Mouse (Mus musculus) forebrain, embryonic 11.5 days (tissue): ENCODE data around the gene Hnrnpab. TPM values are rescaled to one million over a fixed set of nuclear protein-coding genes. Genes with fewer than 3 reads are reported as not detected.

Experiments used
- ATAC-seq: fragments of 200-750 bp; cut with Nextera tagmentation; replicated peaks from 2 replicates; pipeline ENCODE4 v1.8.0; 2017; ENCODE audit warnings: moderate TSS enrichment; ENCODE audit not compliant: low FRiP score
- DNase-seq: peaks from one replicate; pipeline ENCODE4 v3.0.0-alpha.2; 2017; ENCODE audit warnings: low spot score
- H3K27ac ChIP-seq: fragments of 300-500 bp; sonication (generic); 2 replicates; pipeline ENCODE4 v1.5.1; 2014; ENCODE audit warnings: low read depth, low read length
- H3K27me3 ChIP-seq: fragments of 300-500 bp; sonication (generic); 2 replicates; pipeline ENCODE4 v1.6.1; 2014; ENCODE audit warnings: mild to moderate bottlenecking, low read length, mixed read lengths; ENCODE audit not compliant: control insufficient read depth, insufficient read depth
- H3K36me3 ChIP-seq: fragments of 300-500 bp; sonication (generic); 2 replicates; pipeline ENCODE4 v1.6.1; 2014; ENCODE audit warnings: mild to moderate bottlenecking, low read length, moderate library complexity, mixed read lengths; ENCODE audit not compliant: control insufficient read depth, insufficient read depth
- H3K4me1 ChIP-seq: fragments of 300-500 bp; sonication (generic); replicated peaks from 2 replicates; pipeline ENCODE4 v1.6.1; 2014; ENCODE audit warnings: low read length, mixed read lengths; ENCODE audit not compliant: control insufficient read depth, insufficient read depth
- H3K4me2 ChIP-seq: fragments of 300-500 bp; sonication (generic); 2 replicates; pipeline ENCODE4 v1.6.1; 2014; ENCODE audit warnings: low read depth, mild to moderate bottlenecking, low read length, moderate library complexity, mixed read lengths; ENCODE audit not compliant: severe bottlenecking
- H3K4me3 ChIP-seq: fragments of 300-500 bp; sonication (generic); 2 replicates; pipeline ENCODE4 v1.5.1; 2014; ENCODE audit warnings: low read depth, low read length
- H3K9ac ChIP-seq: fragments of 300-500 bp; sonication (generic); 2 replicates; pipeline ENCODE4 v1.6.1; 2014; ENCODE audit warnings: low read length
- H3K9me3 ChIP-seq: fragments of 300-500 bp; sonication (generic); 2 replicates; pipeline ENCODE4 v1.6.1; 2016; ENCODE audit warnings: low read length, mixed read lengths; ENCODE audit not compliant: control insufficient read depth
- WGBS: fragments of 180-500 bp; shearing (Covaris S2); extraction: QIAGEN DNeasy Blood & Tissue Kit; methylation state at CpG from one replicate; pipeline ENCODE4 v1.1.7; 2014; 5-methylcytosine and 5-hydroxymethylcytosine counted together
- polyA plus RNA-seq: library from polyadenylated mRNA; unstranded; fragments of >200 nt; fragmentation: Nextera tagmentation; extraction: Ambion mirVana; gene quantifications from 2 replicates; pipeline ENCODE4 v1.2.1, GENCODE M21; 2014

Hnrnpab gene
- polyA plus RNA-seq, 1 experiment from 2014 or later: 830 TPM

GRCm38 (mm10) chr11:51593849-51594248, 12.8 kb downstream of the Hnrnpab start:
- H3K4me1 ChIP-seq: no peaks in the 10 kb centered on the region
- WGBS: 94% methylated on average over 6 of the region's 6 CpGs
- no peak overlapping the region for H3K27ac ChIP-seq
- H3K4me2 ChIP-seq: no peak overlapping the region
- H3K9ac ChIP-seq: no peak overlapping the region
- H3K36me3 ChIP-seq: peaks cover 41% of the 10 kb centered on the region
- no peaks in the 10 kb centered on the region for H3K9me3 ChIP-seq
- DNase-seq (no peak), ATAC-seq (no peak)
- H3K4me3 ChIP-seq: no peak overlapping the region
- H3K27me3 ChIP-seq: no peaks in the 10 kb centered on the region

- H3K4me1 ChIP-seq: no peaks in the 10 kb centered on the region
- no peak overlapping the region for H3K4me3 ChIP-seq
- 94% methylated on average over 4 of the region's 4 CpGs for WGBS
- H3K9ac ChIP-seq: no peak overlapping the region
- peaks cover 39% of the 10 kb centered on the region for H3K36me3 ChIP-seq
- no peaks in the 10 kb centered on the region for H3K27me3 ChIP-seq
- no peak overlapping the region for H3K27ac ChIP-seq
- peak; percentile 47 for DNase-seq
- H3K9me3 ChIP-seq: no peaks in the 10 kb centered on the region
- ATAC-seq: no peak
- no peak overlapping the region for H3K4me2 ChIP-seq
Measured at GRCm38 (mm10) chr11:51593368-51593767, 13.3 kb downstream of the Hnrnpab start.

DNA sequence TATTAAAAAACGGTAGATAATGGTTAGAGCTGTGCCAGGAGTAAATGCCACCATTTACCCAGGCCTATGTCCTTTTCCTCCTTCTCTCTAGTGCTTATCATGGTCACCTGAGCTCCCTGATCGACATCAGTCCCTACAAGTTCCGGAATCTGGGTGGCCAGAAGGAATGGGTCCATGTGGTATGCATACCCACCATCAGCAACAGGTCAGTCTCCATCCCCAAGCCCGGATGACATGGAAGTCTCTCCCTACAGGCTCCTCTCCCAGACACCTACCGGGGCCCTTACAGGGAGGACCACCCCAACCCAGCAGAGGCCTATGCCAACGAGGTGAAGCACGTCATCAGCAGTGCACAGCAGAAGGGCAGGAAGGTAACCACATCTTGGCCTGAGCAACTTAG, 14.7 kb downstream of the Hnrnpab start:
- no peaks in the 10 kb centered on the region for H3K9me3 ChIP-seq
- peaks cover 43% of the 10 kb centered on the region for H3K36me3 ChIP-seq
- H3K27ac ChIP-seq: no peak overlapping the region
- no peak overlapping the region for H3K4me2 ChIP-seq
- DNase-seq (peak; percentile 53), ATAC-seq (no peak)
- H3K27me3 ChIP-seq: no peaks in the 10 kb centered on the region
- no peaks in the 10 kb centered on the region for H3K4me1 ChIP-seq
- no peak overlapping the region for H3K9ac ChIP-seq
- 93% methylated on average over 7 of the region's 7 CpGs for WGBS
- H3K4me3 ChIP-seq: no peak overlapping the region

- no peaks in the 10 kb centered on the region for H3K27me3 ChIP-seq
- DNase-seq: no peak
- no peak overlapping the region for H3K9ac ChIP-seq
- H3K9me3 ChIP-seq: no peaks in the 10 kb centered on the region
- H3K4me3 ChIP-seq: no peak overlapping the region
- H3K4me1 ChIP-seq: no peaks in the 10 kb centered on the region
- WGBS: 90% methylated on average over 7 of the region's 7 CpGs
- no peak for ATAC-seq
- H3K4me2 ChIP-seq: no peak overlapping the region
- H3K27ac ChIP-seq: no peak overlapping the region
- H3K36me3 ChIP-seq: peaks cover 45% of the 10 kb centered on the region
Measured at GRCm38 (mm10) chr11:51591168-51591567, 15.5 kb downstream of the Hnrnpab start.

- H3K36me3 ChIP-seq: peaks cover 44% of the 10 kb centered on the region
- ATAC-seq: no peak
- H3K9me3 ChIP-seq: no peaks in the 10 kb centered on the region
- peaks cover 2% of the 10 kb centered on the region; the same call in 1 of the 2 replicates for H3K4me1 ChIP-seq
- H3K9ac ChIP-seq: no peak overlapping the region
- no peak overlapping the region for H3K4me2 ChIP-seq
- no peak overlapping the region for H3K27ac ChIP-seq
- H3K4me3 ChIP-seq: no peak overlapping the region
- DNase-seq: no peak
- H3K27me3 ChIP-seq: no peaks in the 10 kb centered on the region
Measured at GRCm38 (mm10) chr11:51590002-51590401, 16.6 kb downstream of the Hnrnpab start.

DNA sequence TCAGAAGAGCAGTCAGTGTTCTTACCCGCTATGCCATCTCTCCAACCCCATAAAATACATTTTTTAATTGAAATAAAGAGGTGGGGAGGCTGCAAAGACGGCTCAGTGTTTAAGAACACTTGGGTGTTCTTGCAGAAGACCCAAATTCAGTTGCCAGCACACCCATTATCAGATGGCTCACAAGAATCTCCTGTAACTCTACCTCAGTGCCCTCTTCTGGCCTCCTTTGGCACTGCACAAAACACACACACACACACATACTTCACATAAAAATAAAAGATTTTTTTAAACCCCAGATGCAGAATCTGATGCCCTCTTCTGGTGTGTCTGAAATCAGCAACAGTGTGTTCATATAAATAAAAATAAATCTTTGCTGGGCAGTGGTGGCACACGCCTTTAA, 17.8 kb downstream of the Hnrnpab start:
- Histone ChIP-seq H3K27me3 (no peaks in the 10 kb centered on the region), H3K9me3 (no peaks in the 10 kb centered on the region), H3K9ac (no peak overlapping the region), H3K4me2 (no peak overlapping the region), H3K36me3 (peaks cover 42% of the 10 kb centered on the region), H3K4me3 (no peak overlapping the region), H3K27ac (no peak overlapping the region), H3K4me1 (peaks cover 6% of the 10 kb centered on the region)
- peak; percentile 53 for DNase-seq
- WGBS: 93% methylated on average over 3 of the region's 3 CpGs
- no peak for ATAC-seq

DNA sequence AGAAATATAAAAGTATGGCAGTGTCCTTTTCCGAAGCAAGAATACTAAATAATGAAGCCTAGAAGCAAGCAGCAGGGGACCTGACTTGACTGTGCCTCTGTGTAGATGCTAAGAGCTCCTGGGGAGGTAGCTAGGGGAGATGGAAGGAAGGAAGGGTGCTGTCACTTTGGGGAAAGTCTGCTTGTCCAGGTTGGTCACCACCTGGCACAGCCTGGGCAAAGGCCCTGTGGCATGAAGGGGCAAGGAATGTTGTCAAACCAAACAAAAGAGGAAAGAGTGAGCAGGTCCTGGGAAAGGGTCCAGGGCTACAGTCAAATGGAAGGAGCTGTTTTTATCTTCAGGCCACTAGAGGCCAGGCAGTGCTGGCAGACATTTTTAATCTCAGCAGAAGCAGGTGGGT, 19.6 kb downstream of the Hnrnpab start:
- ATAC-seq (no peak), DNase-seq (peak; percentile 49)
- Histone ChIP-seq H3K9me3 (no peaks in the 10 kb centered on the region), H3K36me3 (peaks cover 33% of the 10 kb centered on the region), H3K9ac (no peak overlapping the region), H3K4me3 (no peak overlapping the region), H3K4me1 (peaks cover 10% of the 10 kb centered on the region), H3K4me2 (no peak overlapping the region), H3K27ac (no peak overlapping the region), H3K27me3 (no peaks in the 10 kb centered on the region)
- 86% methylated on average over 1 of the region's 1 CpGs for WGBS

DNA sequence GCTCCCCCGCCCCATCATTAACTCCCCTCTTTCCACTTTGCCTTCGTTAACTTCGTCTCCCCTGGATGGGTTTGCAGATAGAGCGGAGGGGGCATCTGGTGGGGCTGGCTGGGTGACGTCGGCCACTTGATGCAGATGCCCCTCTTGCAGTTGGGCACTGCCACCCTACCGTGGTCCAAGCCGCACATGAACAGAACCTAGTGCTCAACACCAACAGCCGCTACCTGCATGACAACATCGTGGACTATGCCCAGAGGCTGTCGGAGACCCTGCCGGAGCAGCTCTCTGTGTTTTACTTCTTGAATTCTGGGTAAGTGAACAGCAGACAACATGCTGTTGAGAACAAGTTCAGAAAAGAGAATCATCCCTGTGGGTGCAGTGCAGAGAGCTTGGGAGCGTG, 20.2 kb downstream of the Hnrnpab start:
- WGBS: 91% methylated on average over 13 of the region's 13 CpGs
- Histone ChIP-seq H3K27ac (no peak overlapping the region), H3K4me1 (peaks cover 10% of the 10 kb centered on the region), H3K27me3 (no peaks in the 10 kb centered on the region), H3K4me3 (no peak overlapping the region), H3K9me3 (no peaks in the 10 kb centered on the region), H3K36me3 (peaks cover 31% of the 10 kb centered on the region), H3K4me2 (no peak overlapping the region), H3K9ac (no peak overlapping the region)
- DNase-seq: peak; percentile 61
- no peak for ATAC-seq

- Histone ChIP-seq H3K9me3 (no peaks in the 10 kb centered on the region), H3K36me3 (peaks cover 28% of the 10 kb centered on the region), H3K27me3 (no peaks in the 10 kb centered on the region), H3K9ac (no peak overlapping the region), H3K4me3 (peak overlapping the region; percentile 61), H3K4me1 (peaks cover 10% of the 10 kb centered on the region), H3K27ac (no peak overlapping the region), H3K4me2 (peak overlapping the region; percentile 83)
- 75% methylated on average over 8 of the region's 8 CpGs for WGBS
- ATAC-seq: 0 out of 2 replicates have a peak, but pooled peaks have one; percentile 23
- DNase-seq: peak; percentile 55
Measured at GRCm38 (mm10) chr11:51585608-51586252, 20.9 kb downstream of the Hnrnpab start.
